Mouse (Mus musculus): ENCODE measurements at regions not wholly inside any gene's neighbourhood (a gene's known extent, or its start where the extent isn't known, plus 50 kb on each side); places are given as distances from the start of the nearest gene placed in this dataset.
A peak's percentile ranks its signal among the peaks of the same experiment; 100 is the strongest.

DNA sequence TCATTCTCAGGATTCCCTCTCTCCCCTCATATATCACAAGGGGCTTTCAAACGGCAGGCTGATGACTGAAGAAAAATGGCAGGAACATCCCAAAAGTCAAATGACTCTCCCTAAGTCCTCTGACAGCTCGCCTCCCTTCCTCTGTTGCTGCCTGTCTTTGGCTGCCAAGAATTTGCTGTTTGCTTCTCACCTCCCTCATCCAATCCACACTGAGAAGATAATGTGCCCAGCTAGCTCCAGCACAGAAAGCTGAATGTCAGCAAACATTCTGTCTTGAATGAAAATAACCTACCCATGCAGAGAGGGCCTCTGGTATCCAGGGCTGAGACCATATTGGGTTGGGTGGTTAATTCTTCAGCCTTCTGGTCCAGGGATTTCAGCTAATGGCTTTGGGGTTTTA, 219.3 kb downstream of the Ppargc1a start:
- no peak for DNase-seq (ENCODE audit: extremely low read depth, low read depth, low spot score)
- WGBS, result 79% methylated on average over 2 of the region's 2 CpGs
- H3K4me1 ChIP-seq (ENCODE audit: control insufficient read depth, insufficient read depth, low read length), result no peaks in the 10 kb centered on the region

DNA sequence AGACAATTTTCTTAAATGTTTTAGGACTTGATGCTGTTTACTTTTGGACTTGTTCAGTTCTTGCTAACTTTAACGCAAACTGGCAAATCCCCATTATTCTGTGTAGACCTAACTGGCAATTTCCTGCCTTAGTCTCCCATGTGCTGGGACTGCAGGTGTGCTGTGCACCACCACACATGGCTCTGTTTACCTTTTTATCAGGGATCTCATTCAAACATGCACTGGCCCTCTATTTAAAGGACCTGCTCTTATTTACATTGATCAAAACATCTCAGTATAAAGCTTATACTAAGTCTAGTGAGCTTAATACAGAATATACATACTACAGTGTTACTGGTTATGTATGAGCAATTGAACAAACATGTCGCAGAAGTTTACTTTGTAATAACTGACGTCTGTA, 238.4 kb downstream of the Ppargc1a start:
- Histone ChIP-seq H3K36me3 (ENCODE audit: control insufficient read depth, insufficient read depth, low read length) (no peaks in the 10 kb centered on the region), H3K27ac (replicated peaks; ENCODE audit: insufficient read depth, low read depth, low read length) (no peak overlapping the region), H3K4me1 (ENCODE audit: control insufficient read depth, insufficient read depth, low read length) (no peaks in the 10 kb centered on the region), H3K9ac (ENCODE audit: low read depth, low read length) (no peak overlapping the region), H3K79me2 (ENCODE audit: control insufficient read depth, insufficient read depth, low read length) (no peaks in the 10 kb centered on the region), H3K27me3 (ENCODE audit: control insufficient read depth, insufficient read depth, low read length) (no peaks in the 10 kb centered on the region), H3K4me3 (ENCODE audit: insufficient read depth, low read depth, low read length) (no peak overlapping the region)
- TF ChIP-seq CTCF (IDR thresholded peaks at IDR 0.05; ENCODE audit: low read depth, low read length), result no peak
- no peak for TF ChIP-seq POLR2A (IDR thresholded peaks at IDR 0.05; ENCODE audit: extremely low read depth, insufficient read depth, low read length)
- 86% methylated on average over 3 of the region's 3 CpGs for WGBS
- no peak for DNase-seq (ENCODE audit: extremely low read depth, low read depth, low spot score)

More for the DNA sequence above, 219.3 kb downstream of the Ppargc1a start:
- H3K36me3 ChIP-seq (ENCODE audit: control insufficient read depth, insufficient read depth, low read length), result no peaks in the 10 kb centered on the region
- no peak overlapping the region for H3K4me3 ChIP-seq (ENCODE audit: insufficient read depth, low read depth, low read length)
- H3K79me2 ChIP-seq (ENCODE audit: control insufficient read depth, insufficient read depth, low read length), result no peaks in the 10 kb centered on the region
- TF ChIP-seq CTCF (IDR thresholded peaks at IDR 0.05; ENCODE audit: low read depth, low read length), result no peak
- no peak for TF ChIP-seq POLR2A (IDR thresholded peaks at IDR 0.05; ENCODE audit: extremely low read depth, insufficient read depth, low read length)
- no peaks in the 10 kb centered on the region for H3K27me3 ChIP-seq (ENCODE audit: control insufficient read depth, insufficient read depth, low read length)
- H3K9ac ChIP-seq (ENCODE audit: low read depth, low read length), result no peak overlapping the region
- no peak overlapping the region for H3K27ac ChIP-seq (replicated peaks; ENCODE audit: insufficient read depth, low read depth, low read length)

- TF ChIP-seq POLR2A (IDR thresholded peaks at IDR 0.05; ENCODE audit: extremely low read depth, insufficient read depth, low read length), result no peak
- no peak for TF ChIP-seq CTCF (IDR thresholded peaks at IDR 0.05; ENCODE audit: low read depth, low read length)
- peak; percentile 99 for DNase-seq (ENCODE audit: extremely low read depth, low read depth, low spot score)
- no peaks in the 10 kb centered on the region for H3K79me2 ChIP-seq (ENCODE audit: control insufficient read depth, insufficient read depth, low read length)
- no peaks in the 10 kb centered on the region for H3K36me3 ChIP-seq (ENCODE audit: control insufficient read depth, insufficient read depth, low read length)
- peak overlapping the region; percentile 73 for H3K27ac ChIP-seq (replicated peaks; ENCODE audit: insufficient read depth, low read depth, low read length)
- no peaks in the 10 kb centered on the region for H3K27me3 ChIP-seq (ENCODE audit: control insufficient read depth, insufficient read depth, low read length)
- peaks cover 12% of the 10 kb centered on the region; the same call in 1 of the 2 replicates for H3K4me1 ChIP-seq (ENCODE audit: control insufficient read depth, insufficient read depth, low read length)
- H3K9ac ChIP-seq (ENCODE audit: low read depth, low read length), result no peak overlapping the region
- WGBS, result 13% methylated on average over 1 of the region's 1 CpGs
- no peak overlapping the region for H3K4me3 ChIP-seq (ENCODE audit: insufficient read depth, low read depth, low read length)
Observed at GRCm38 (mm10) chr5:51289191-51289590, 278.3 kb downstream of the Ppargc1a start.

DNA sequence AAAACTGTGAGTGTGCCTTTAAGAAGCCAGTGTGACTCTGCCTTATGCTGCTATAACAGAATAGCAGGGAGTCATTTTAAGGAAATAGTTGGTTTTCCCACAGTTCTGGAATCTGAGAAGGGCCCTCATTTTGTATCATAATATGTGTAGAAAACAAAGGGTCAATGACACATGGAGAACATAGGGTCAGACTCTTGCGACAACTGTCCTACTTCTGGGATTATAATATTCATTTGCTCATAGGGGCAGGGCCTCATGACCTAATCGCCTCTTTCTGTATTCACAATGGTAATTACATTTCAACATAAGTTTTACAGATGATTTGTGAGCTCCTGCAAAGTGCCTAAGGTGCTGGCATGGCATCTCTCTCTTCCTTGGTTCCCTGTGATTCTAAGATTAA, 279.3 kb downstream of the Ppargc1a start:
- WGBS, result 21% methylated on average over 2 of the region's 2 CpGs
- no peaks in the 10 kb centered on the region for H3K79me2 ChIP-seq (ENCODE audit: control insufficient read depth, insufficient read depth, low read length)
- no peaks in the 10 kb centered on the region for H3K36me3 ChIP-seq (ENCODE audit: control insufficient read depth, insufficient read depth, low read length)
- TF ChIP-seq CTCF (IDR thresholded peaks at IDR 0.05; ENCODE audit: low read depth, low read length), result no peak
- peaks cover 12% of the 10 kb centered on the region; the same call in 1 of the 2 replicates for H3K4me1 ChIP-seq (ENCODE audit: control insufficient read depth, insufficient read depth, low read length)
- H3K9ac ChIP-seq (ENCODE audit: low read depth, low read length), result no peak overlapping the region
- H3K27me3 ChIP-seq (ENCODE audit: control insufficient read depth, insufficient read depth, low read length), result no peaks in the 10 kb centered on the region
- no peak overlapping the region; the same call in 1 of the 2 replicates for H3K27ac ChIP-seq (replicated peaks; ENCODE audit: insufficient read depth, low read depth, low read length)
- H3K4me3 ChIP-seq (ENCODE audit: insufficient read depth, low read depth, low read length), result no peak overlapping the region
- peak; percentile 84 for DNase-seq (ENCODE audit: extremely low read depth, low read depth, low spot score)

- Histone ChIP-seq H3K4me3 (ENCODE audit: insufficient read depth, low read depth, low read length) (no peak overlapping the region), H3K36me3 (ENCODE audit: control insufficient read depth, insufficient read depth, low read length) (no peaks in the 10 kb centered on the region), H3K4me1 (ENCODE audit: control insufficient read depth, insufficient read depth, low read length) (no peaks in the 10 kb centered on the region), H3K27ac (replicated peaks; ENCODE audit: insufficient read depth, low read depth, low read length) (no peak overlapping the region), H3K79me2 (ENCODE audit: control insufficient read depth, insufficient read depth, low read length) (no peaks in the 10 kb centered on the region), H3K9ac (ENCODE audit: low read depth, low read length) (no peak overlapping the region), H3K27me3 (ENCODE audit: control insufficient read depth, insufficient read depth, low read length) (no peaks in the 10 kb centered on the region)
- WGBS, result 89% methylated on average over 2 of the region's 2 CpGs
- DNase-seq (ENCODE audit: extremely low read depth, low read depth, low spot score), result no peak
- no peak for TF ChIP-seq POLR2A (IDR thresholded peaks at IDR 0.05; ENCODE audit: extremely low read depth, insufficient read depth, low read length)
- no peak for TF ChIP-seq CTCF (IDR thresholded peaks at IDR 0.05; ENCODE audit: low read depth, low read length)
Observed at GRCm38 (mm10) chr5:51241156-51241555, 326.4 kb downstream of the Ppargc1a start.

- DNase-seq (ENCODE audit: extremely low read depth, low read depth, low spot score), result no peak
- 83% methylated on average over 2 of the region's 2 CpGs for WGBS
- Histone ChIP-seq H3K9ac (ENCODE audit: low read depth, low read length) (no peak overlapping the region), H3K4me3 (ENCODE audit: insufficient read depth, low read depth, low read length) (no peak overlapping the region), H3K4me1 (ENCODE audit: control insufficient read depth, insufficient read depth, low read length) (no peaks in the 10 kb centered on the region), H3K79me2 (ENCODE audit: control insufficient read depth, insufficient read depth, low read length) (no peaks in the 10 kb centered on the region), H3K27me3 (ENCODE audit: control insufficient read depth, insufficient read depth, low read length) (no peaks in the 10 kb centered on the region), H3K27ac (replicated peaks; ENCODE audit: insufficient read depth, low read depth, low read length) (no peak overlapping the region), H3K36me3 (ENCODE audit: control insufficient read depth, insufficient read depth, low read length) (no peaks in the 10 kb centered on the region)
- TF ChIP-seq POLR2A (IDR thresholded peaks at IDR 0.05; ENCODE audit: extremely low read depth, insufficient read depth, low read length) (no peak), CTCF (IDR thresholded peaks at IDR 0.05; ENCODE audit: low read depth, low read length) (no peak)
Observed at GRCm38 (mm10) chr5:51234004-51234355, 333.5 kb downstream of the Ppargc1a start.

Data from liver, adult 2 months (tissue).